Mouse (Mus musculus) mouse embryonic stem cell (cell line): Measurements from ENCODE around the gene Tmco3.
"Not testable (repeated sequence)": the region's sequence is repeated elsewhere in the genome, so short reads cannot be mapped to it uniquely, and the experiment has no call there.

ENCODE experiments used
- in situ Hi-C, 2 experiments: fragments of 300-500 bp; cut with MboI; formaldehyde crosslinking; loops; 1 replicate in 1 of 2; 3 replicates in 1 of 2; pipeline ENCODE4 v1.14.3; 2019 to 2020; ENCODE audit warnings: low sequenced_read_pairs in 2 of 2, low pct_unique_long_range_greater_than_20kb in 1 of 2, mixed read lengths in 1 of 2; ENCODE audit not compliant: unreplicated experiment in 1 of 2

The Tmco3 gene

GRCm38 (mm10) chr8:13301036-13301435 is 13.0 kb downstream of the Tmco3 start:
- in situ Hi-C loops: no loop called here

GRCm38 (mm10) chr8:13305459-13305858 is 17.5 kb downstream of the Tmco3 start:
- in situ Hi-C loops: no loop called here

- in situ Hi-C loops: no loop called here
Measured at GRCm38 (mm10) chr8:13305884-13306283, 17.9 kb downstream of the Tmco3 start.

- in situ Hi-C loops: no loop called here
Measured at GRCm38 (mm10) chr8:13306309-13306909, 18.4 kb downstream of the Tmco3 start.

- in situ Hi-C loops: no loop called here
Measured at GRCm38 (mm10) chr8:13306916-13307315, 18.9 kb downstream of the Tmco3 start.

GRCm38 (mm10) chr8:13314922-13315321 is 26.9 kb downstream of the Tmco3 start:
- in situ Hi-C loops: no loop called here

GRCm38 (mm10) chr8:13316671-13317070 is 28.7 kb downstream of the Tmco3 start:
- in situ Hi-C loops: no loop called here

GRCm38 (mm10) chr8:13326598-13326997 is 38.6 kb downstream of the Tmco3 start:
- in situ Hi-C loops: no loop called here

GRCm38 (mm10) chr8:13334671-13335070 is 46.7 kb downstream of the Tmco3 start:
- in situ Hi-C loops: no loop called here

- in situ Hi-C loops: not testable (repeated sequence)
Measured at GRCm38 (mm10) chr8:13337245-13337644, 49.3 kb downstream of the Tmco3 start.

- in situ Hi-C loops: no loop called here
Measured at GRCm38 (mm10) chr8:13337678-13338077, 49.7 kb downstream of the Tmco3 start.

- in situ Hi-C loops: no loop called here
Measured at GRCm38 (mm10) chr8:13338255-13338860, 50.4 kb downstream of the Tmco3 start, which contains the start of gene Tfdp1. Gene Tfdp1, plus strand, starts transcription at chr8:13338751.

GRCm38 (mm10) chr8:13338901-13339645 is 51.1 kb downstream of the Tmco3 start:
- in situ Hi-C loops: no loop called here

- in situ Hi-C loops: no loop called here
Measured at GRCm38 (mm10) chr8:13339646-13339990, 51.6 kb downstream of the Tmco3 start.

GRCm38 (mm10) chr8:13340650-13341049 is 52.7 kb downstream of the Tmco3 start:
- in situ Hi-C loops: no loop called here

- in situ Hi-C loops: no loop called here
Measured at GRCm38 (mm10) chr8:13342340-13342739, 54.4 kb downstream of the Tmco3 start.

- in situ Hi-C loops: no loop called here
Measured at GRCm38 (mm10) chr8:13343134-13343533, 55.1 kb downstream of the Tmco3 start.

GRCm38 (mm10) chr8:13350052-13350451 is 62.1 kb downstream of the Tmco3 start:
- in situ Hi-C loops: no loop called here

- in situ Hi-C loops: no loop called here
Measured at GRCm38 (mm10) chr8:13351593-13351992, 63.6 kb downstream of the Tmco3 start.

- in situ Hi-C loops: no loop called here
Measured at GRCm38 (mm10) chr8:13352601-13353000, 64.6 kb downstream of the Tmco3 start.
